Mouse (Mus musculus): Measurements from ENCODE around the gene Lsm12.
A peak's percentile ranks its signal among the peaks of the same experiment; 100 is the strongest.

Lsm12 gene

GRCm38 (mm10) chr11:102216056-102216885 is 31.2 kb upstream of the Lsm12 start:
- DNase-seq (ENCODE audit: low read depth), result peak; percentile 78

- DNase-seq (ENCODE audit: low read depth), result no peak
Observed at GRCm38 (mm10) chr11:102215511-102215910, 30.4 kb upstream of the Lsm12 start.

DNA sequence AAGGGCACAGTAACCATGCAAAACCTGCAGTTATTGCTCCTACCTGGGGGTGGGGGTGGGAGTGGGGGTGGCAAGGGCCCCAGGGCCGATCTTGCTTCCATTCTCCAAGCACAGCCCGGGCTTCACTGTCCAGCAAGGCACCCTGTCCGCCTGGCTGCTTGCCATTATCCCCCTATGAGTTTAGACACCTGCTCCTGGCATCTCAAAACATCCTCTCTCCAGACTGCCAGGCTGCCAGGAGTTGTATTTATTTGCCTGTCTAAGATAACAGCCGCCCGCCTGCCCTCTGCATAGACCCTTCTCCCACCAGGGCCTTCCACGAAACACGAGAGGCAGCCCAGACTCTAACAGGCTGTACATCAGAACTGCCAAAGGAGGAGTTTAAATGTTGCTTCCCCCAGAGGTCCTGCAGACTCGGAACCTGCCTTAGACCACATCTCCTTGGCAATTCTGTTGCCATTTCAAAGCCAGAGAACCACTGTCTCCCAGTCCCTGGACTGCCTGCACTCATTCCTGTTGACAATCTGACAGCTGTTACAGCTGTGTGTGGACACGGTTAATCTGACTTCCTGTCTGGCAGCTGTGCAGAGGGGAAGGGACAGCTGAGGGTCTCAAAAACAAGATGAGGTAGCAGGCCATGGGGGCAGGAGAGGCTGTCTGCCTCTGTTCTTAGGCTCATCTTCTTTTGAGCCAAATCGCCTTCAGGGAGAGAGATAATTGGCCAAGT is 29.5 kb upstream of the Lsm12 start:
- DNase-seq (ENCODE audit: low read depth), result no peak

GRCm38 (mm10) chr11:102211936-102212341 is 26.8 kb upstream of the Lsm12 start:
- no peak for DNase-seq (ENCODE audit: low read depth)

GRCm38 (mm10) chr11:102211011-102211410 is 25.9 kb upstream of the Lsm12 start:
- DNase-seq (ENCODE audit: low read depth), result no peak

GRCm38 (mm10) chr11:102210185-102210584 is 25.1 kb upstream of the Lsm12 start:
- DNase-seq (ENCODE audit: low read depth), result peak; percentile 48

- peak; percentile 74 for DNase-seq (ENCODE audit: low read depth)
Observed at GRCm38 (mm10) chr11:102209742-102210141, 24.6 kb upstream of the Lsm12 start.

DNA sequence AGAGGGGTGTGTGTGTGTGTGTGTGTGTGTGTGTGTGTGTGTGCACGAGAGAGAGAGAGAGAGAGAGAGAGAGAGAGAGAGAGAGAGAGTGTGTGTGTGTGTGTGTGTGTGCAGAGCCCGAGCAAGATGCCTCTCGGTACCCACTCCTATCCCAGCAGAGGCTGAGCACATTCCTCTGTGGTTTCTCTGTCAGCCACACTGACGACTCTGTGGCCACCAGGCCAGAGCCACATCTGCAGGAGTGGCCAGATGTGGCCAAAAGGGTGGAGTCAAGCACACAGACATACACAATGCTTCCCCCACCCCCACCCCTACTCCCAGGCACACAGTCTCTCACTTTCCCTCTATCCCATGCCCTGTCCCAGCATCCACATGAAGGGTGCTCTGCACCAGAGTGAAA is 23.8 kb upstream of the Lsm12 start:
- peak; percentile 91 for DNase-seq (ENCODE audit: low read depth)

DNA sequence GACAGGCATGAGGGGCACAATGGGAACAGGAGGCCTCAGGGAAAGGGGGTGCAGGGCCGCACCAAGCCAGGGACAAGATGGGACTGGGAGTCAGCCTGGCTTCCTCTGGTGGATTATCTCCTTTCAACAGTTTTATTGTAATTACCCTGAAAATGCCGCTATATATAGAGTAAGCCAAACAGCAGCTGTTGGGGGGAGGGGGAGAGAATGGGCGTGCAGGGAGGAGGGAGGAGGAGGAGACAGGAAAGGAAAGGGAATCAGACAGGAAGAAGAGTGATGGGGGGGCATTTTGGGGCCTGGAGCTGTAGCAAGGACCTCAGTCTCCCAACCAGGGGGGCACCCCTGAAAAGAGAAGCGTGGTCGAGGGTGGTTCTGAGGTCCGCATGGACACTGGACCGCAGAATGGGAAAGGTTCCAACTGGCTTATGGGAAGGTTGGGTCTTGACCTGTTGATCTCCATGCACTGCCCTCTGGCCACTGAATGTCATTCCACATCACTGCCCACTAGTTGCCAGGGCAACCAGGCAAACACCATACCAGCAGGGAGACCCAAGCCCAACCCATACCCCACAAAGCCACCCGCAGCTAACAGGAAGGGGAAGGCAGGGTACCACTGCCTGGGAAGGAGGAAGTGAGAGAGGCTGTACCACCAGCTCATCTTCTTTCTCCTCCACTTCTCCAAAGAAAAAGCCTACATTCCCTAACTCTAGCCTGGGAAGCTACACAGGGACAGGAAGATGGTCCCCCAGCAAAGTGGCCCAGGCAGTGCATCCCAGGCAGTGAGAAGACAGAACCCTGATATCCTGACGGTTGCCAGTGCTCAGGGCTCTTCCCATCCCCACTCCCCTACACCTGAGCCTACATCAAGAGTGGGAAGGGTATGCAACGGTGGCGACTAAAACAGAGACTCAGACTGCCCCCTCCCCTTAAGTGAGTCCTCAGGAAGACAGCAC is 23.0 kb upstream of the Lsm12 start:
- DNase-seq (ENCODE audit: low read depth), result peak; percentile 50

- no peak for DNase-seq (ENCODE audit: low read depth)
Observed at GRCm38 (mm10) chr11:102206481-102206880, 21.4 kb upstream of the Lsm12 start.

DNA sequence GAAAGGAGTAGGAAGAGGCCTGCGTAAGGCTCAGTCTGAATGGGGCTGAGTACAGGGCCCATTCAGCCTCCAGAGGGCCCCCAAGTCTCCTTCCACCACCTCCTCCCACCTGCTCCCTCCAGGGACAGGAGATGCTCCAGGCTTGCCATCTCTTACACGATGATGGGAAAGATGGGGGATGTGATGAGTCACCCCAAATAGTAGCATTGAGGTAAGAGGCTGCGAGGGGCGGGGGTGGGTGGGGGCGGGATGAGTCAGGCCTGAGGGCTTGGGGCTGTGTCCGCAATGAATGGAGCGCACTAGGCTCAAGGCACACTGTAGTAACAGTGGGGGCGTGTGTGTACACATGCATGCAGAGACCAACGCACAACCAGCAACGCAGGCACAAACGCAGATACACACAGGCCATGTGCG is 16.3 kb upstream of the Lsm12 start:
- DNase-seq (ENCODE audit: low read depth), result peak; percentile 59

DNA sequence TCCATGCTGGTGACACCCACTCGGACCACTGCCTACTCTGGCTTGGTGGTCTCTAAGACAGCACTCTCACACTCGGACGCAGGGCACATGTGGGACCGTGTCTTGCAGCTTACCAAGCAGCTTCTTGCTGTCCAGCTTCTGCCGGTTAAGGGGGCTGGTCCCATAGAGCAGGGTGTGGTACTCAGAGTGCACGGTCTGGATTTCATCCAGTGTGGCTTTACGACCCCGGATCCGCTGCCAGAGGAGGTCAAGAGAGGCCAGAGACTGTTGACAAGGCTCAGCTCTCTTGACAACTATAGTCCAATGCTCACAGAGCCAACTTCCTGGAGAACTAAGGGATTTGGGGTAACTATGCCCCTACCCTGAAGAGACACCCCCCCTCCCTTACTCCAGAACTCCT is 14.8 kb upstream of the Lsm12 start:
- no peak for DNase-seq (ENCODE audit: low read depth)

GRCm38 (mm10) chr11:102198245-102198644 is 13.1 kb upstream of the Lsm12 start:
- DNase-seq (ENCODE audit: low read depth), result no peak

GRCm38 (mm10) chr11:102196018-102196797 is 11.1 kb upstream of the Lsm12 start:
- DNase-seq (ENCODE audit: low read depth), result no peak

DNA sequence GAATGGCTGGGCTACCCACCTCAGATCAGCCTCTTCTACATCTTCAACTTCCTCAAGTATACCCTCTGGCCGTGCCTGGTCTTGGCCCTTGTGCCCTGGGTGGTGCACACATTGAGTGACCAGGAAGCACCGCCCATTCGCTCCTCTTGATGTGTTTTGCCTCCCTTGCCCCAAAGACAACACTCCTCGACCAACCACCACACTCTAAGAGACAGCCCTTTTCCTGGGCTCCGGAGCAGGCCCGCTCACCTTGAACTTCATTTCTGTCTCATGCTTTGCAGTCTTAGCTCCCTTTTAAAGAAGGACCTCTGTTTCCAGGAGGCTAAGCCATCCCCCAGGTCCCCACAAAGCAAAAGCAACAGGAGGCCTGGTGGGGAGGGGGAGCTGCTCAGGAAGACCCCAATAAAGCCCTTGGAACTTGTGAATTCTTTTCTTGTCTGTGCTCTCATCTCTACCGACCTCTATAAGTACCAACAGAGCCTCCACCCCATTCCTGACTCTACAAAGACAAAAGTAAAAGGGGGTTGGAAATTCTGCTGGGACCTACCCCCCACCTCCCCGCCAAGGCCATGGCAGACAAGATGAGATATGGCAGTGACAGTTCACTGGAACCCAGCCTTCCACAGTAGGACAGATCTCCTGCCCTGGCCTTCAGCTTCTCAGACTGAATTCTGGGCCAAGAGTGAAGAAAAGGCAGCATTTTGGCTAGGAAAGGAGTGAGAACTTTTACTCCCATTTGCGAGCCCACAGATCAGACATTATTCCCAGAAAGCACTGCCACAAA is 8.8 kb upstream of the Lsm12 start:
- no peak for DNase-seq (ENCODE audit: low read depth)

GRCm38 (mm10) chr11:102190848-102191247 is 5.8 kb upstream of the Lsm12 start:
- DNase-seq (ENCODE audit: low read depth), result peak; percentile 73

- peak; percentile 97 for DNase-seq (ENCODE audit: low read depth)
Observed at GRCm38 (mm10) chr11:102189461-102190436, 4.7 kb upstream of the Lsm12 start, which contains the start of gene G6pc3. G6pc3 (plus strand) TSS chr11:102189620.

DNA sequence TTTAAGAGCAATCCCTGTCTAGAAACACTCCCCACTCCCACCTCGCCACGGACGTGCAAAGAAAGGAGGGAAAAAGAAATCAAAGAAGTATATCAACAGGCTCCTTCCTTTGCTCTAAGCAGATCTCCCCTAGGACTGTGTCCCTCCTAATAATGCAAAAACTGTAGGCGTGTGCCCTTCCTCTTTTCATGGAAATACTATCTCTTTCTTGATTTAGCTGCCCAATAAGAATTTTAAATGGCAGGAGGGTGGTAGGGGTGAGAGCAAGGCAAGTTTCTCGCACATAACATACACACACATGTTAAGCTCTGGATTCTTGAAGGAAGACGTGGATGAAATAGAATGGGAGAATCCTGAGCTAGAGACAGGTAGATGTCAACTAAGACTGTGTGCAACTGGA is 3.9 kb upstream of the Lsm12 start:
- no peak for DNase-seq (ENCODE audit: low read depth)

GRCm38 (mm10) chr11:102186235-102186634 is 1.1 kb upstream of the Lsm12 start:
- DNase-seq (ENCODE audit: low read depth), result no peak

All from 416B (cell line).